Mouse (Mus musculus): ENCODE measurements at regions not wholly inside any gene's neighbourhood (a gene's known extent, or its start where the extent isn't known, plus 50 kb on each side); places are given as distances from the start of the nearest gene placed in this dataset.
"Not testable (repeated sequence)": the region's sequence is repeated elsewhere in the genome, so short reads cannot be mapped to it uniquely, and the experiment has no call there.

DNA sequence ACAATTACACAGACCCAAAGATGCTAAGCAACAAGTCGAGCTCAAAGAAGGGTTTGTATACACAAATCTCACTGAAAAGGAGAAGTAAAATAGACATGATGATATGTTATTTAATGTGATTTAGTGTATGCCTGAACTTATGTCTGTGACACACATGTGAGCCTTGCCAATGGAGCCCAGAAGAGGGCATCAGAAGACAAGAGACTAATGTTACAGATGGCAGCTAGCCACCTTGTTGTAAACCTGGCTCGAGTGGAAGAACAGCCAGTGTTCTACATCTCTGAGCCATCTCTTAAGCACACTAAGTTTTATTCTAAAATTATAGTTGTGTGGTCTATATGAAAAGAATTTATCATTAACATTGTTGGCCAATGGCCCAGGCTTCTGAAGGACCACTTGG is 943.7 kb upstream of the Prmt6 start:
- no peak for DNase-seq (ENCODE audit: low spot score in 2 of 2)

- peak in 1 of 2 experiments; percentile 23 for DNase-seq (ENCODE audit: low spot score in 2 of 2)
These were observed 915.9 kb upstream of the Prmt6 start for GRCm38 (mm10) chr3:111166698-111167097.

- DNase-seq (ENCODE audit: low spot score in 2 of 2), result not testable (repeated sequence)
These were observed 890.4 kb upstream of the Prmt6 start for GRCm38 (mm10) chr3:111141196-111141595.

- DNase-seq (ENCODE audit: low spot score in 2 of 2), result peak in 1 of 2 experiments; percentile 4
These were observed 858.2 kb upstream of the Prmt6 start for GRCm38 (mm10) chr3:111108982-111109381.

GRCm38 (mm10) chr3:111102646-111103045 is 851.8 kb upstream of the Prmt6 start:
- DNase-seq (ENCODE audit: low spot score in 2 of 2), result peak; percentile 2 to 34

GRCm38 (mm10) chr3:111074311-111074710 is 823.5 kb upstream of the Prmt6 start:
- no peak for DNase-seq (ENCODE audit: low spot score in 2 of 2)

GRCm38 (mm10) chr3:111070301-111070700 is 819.5 kb upstream of the Prmt6 start:
- no peak for DNase-seq (ENCODE audit: low spot score in 2 of 2)

- DNase-seq (ENCODE audit: low spot score in 2 of 2), result peak; percentile 6 to 32
These were observed 819.0 kb upstream of the Prmt6 start for GRCm38 (mm10) chr3:111069843-111070242.

DNA sequence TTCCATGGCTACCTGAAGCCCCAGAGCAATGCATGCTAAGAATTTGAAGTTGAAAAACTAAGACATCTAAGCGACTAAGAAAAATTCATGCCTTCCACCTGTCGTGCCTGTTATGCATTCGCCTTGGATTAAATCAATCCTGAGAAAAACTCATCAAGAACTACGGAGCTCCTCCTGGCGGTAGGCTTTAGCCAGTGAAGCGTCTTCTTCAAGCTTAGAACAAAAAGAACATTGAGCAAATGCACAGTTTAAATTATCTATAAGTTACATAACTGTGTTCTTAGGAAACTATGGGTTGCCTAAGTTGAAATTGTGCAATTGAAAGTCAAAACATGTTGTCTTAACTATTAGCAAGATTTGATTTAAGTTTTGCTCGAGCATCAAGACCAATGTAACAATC is 818.4 kb upstream of the Prmt6 start:
- peak; percentile 49 to 85 for DNase-seq (ENCODE audit: low spot score in 2 of 2)

GRCm38 (mm10) chr3:111049638-111050037 is 798.8 kb upstream of the Prmt6 start:
- no peak for DNase-seq (ENCODE audit: low spot score in 2 of 2)
